Mouse (Mus musculus): ENCODE data around the gene Zfp612. TPM values are rescaled to one million over a fixed set of nuclear protein-coding genes. Genes with fewer than 3 reads are reported as not detected.

The Zfp612 gene
- polyA plus RNA-seq (2012; rRNA removed) = 7.1 and 8.1 TPM in 2 replicates

GRCm38 (mm10) chr8:110079282-110080221, at the start of gene Zfp612:
TSS of gene Zfp612 (plus strand) at chr8:110079746.

GRCm38 (mm10) chr8:110039659-110040058, 39.9 kb upstream of the Zfp612 start, which contains the start of gene Chst4:
TSS of gene Chst4 (minus strand) at chr8:110039740.

GRCm38 (mm10) chr8:110100907-110101306, 21.4 kb downstream of the Zfp612 start, which contains the start of gene Gm21964:
TSS of gene Gm21964 (plus strand) at chr8:110101207.

GRCm38 (mm10) chr8:110102653-110103052, 23.1 kb downstream of the Zfp612 start, which contains the start of gene Gm17720:
TSS of gene Gm17720 (minus strand) at chr8:110102753.

Other genes with a start within 250 kb of the Zfp612 start
- gene Phlpp2, start 211.2 kb upstream of the Zfp612 start, polyA plus RNA-seq (2012; rRNA removed) = 9.8 and 12.4 TPM in 2 replicates
- 0.37 and 0.47 TPM in 2 replicates for gene Marveld3, start 117.5 kb upstream of the Zfp612 start, polyA plus RNA-seq (2012; rRNA removed)
- not detected in 2 replicates for gene Tat, start 89.3 kb upstream of the Zfp612 start, polyA plus RNA-seq (2012; rRNA removed)
- gene Chst4, start 40.0 kb upstream of the Zfp612 start, polyA plus RNA-seq (2012; rRNA removed) = 0.17 TPM in 1 of 2 replicates, not detected in the other
- gene Gm21964, start 21.5 kb downstream of the Zfp612 start, polyA plus RNA-seq (2012; rRNA removed) = not detected in 2 replicates
- not detected in 2 replicates for gene Gm17720, start 23.0 kb downstream of the Zfp612 start, polyA plus RNA-seq (2012; rRNA removed)
- 5.1 and 6.2 TPM in 2 replicates for gene Calb2, start 88.5 kb downstream of the Zfp612 start, polyA plus RNA-seq (2012; rRNA removed)
- gene Cmtr2, start 135.9 kb downstream of the Zfp612 start, polyA plus RNA-seq (2012; rRNA removed) = 7.8 and 9.5 TPM in 2 replicates
- gene Hydin, start 187.2 kb downstream of the Zfp612 start, polyA plus RNA-seq (2012; rRNA removed) = 0.11 TPM in 2 replicates

All from central nervous system, embryonic 11.5 days (tissue).